Mouse (Mus musculus): ENCODE measurements at regions not wholly inside any gene's neighbourhood (a gene's known extent, or its start where the extent isn't known, plus 50 kb on each side); places are given as distances from the start of the nearest gene placed in this dataset.

DNA sequence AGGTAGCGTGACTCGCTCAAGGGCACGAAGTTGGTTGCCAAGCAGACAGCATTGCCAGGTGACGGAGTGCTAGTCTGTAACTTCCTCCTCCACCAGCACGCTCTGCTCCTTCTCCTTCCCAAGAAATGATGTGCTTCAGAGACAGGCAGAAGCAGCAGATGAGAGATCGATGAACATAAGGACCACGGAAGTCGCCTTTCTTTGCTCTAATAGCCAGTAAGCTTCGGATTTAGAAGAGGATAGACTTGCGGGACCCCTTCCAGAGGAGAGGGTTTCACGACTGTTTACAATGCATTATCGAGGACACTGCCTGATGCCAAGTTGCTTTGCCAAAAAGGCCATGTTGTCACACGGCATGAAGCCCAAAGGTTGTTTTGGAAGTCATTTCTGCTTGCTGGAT is 199.2 kb downstream of the Spry2 start:
- TF ChIP-seq EP300 (IDR thresholded peaks at IDR 0.05; ENCODE audit: insufficient read depth, low read depth, low read length) (no peak), CTCF (IDR thresholded peaks at IDR 0.05; ENCODE audit: low read depth, low read length) (no peak)
